Mouse (Mus musculus): ENCODE measurements at regions not wholly inside any gene's neighbourhood (a gene's known extent, or its start where the extent isn't known, plus 50 kb on each side); places are given as distances from the start of the nearest gene placed in this dataset.
A peak's percentile ranks its signal among the peaks of the same experiment; 100 is the strongest.

DNA sequence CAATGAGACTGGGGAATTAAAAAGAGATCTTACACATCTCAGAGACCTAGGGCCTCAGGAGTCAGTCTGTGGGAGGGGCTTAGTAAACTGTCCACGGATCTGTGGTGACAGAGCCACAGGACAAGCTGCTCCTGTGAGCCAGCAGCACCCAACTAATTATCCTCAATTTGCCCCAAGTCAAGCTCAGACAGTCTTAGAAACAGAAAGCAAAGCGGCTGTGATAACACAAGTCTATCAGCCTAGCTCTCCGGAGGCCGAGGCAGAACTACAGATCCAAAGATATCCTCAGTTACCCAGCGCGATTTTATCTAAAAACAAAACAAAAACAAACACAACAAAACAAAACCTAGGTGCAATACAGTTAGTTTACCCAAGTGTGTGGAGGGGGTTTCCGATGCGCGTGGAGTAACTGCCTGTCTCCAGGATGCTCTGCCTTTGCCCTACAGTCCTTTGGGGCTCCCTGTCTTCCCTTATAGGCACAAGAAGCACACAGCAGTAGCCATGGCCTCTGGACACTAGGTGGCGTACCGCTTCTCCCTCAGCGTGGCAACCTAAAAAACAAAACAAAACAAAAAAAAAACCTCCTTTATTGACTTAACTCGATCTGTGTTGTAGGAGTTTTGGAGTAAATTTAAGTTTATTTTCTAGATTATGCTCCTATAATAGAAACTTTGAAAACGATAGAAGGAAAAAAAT is 54.7 kb upstream of the Cand1 start:
- Histone ChIP-seq H3K27me3 (ENCODE audit: control insufficient read depth, insufficient read depth, insufficient read length) (no peaks in the 10 kb centered on the region), H3ac (ENCODE audit: control insufficient read depth, insufficient read length) (no peak overlapping the region), H3K4me3 (no peak overlapping the region), H3K79me2 (ENCODE audit: control insufficient read depth, insufficient read depth) (no peaks in the 10 kb centered on the region), H3K4me2 (ENCODE audit: low read depth) (peak overlapping the region; percentile 36), H3K36me3 (ENCODE audit: control insufficient read depth, insufficient read depth) (no peaks in the 10 kb centered on the region)
- TF ChIP-seq MYOD1 (IDR thresholded peaks at IDR 0.05; ENCODE audit: control insufficient read depth in 1 of 3, insufficient read length in 2 of 3, low read depth in 2 of 3), result no peak

DNA sequence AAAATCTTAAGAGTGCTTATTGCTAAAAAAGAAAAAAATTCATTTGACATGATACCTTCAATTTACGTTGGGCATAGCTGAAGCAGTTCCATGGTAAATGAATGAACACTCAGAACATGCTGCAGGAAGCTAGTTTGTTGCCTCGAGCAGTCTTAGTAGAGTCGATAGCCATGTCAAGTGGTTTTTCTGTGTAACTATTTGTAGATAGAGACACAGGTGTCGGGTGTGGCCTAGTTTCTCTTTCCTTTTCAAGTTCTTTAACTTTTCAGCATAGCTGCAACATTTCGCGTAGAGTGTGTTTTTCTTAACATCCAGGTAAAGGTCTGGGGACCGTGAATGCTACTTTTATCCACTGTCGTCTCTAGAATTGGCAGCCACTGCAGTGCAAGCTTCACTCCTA is 53.5 kb upstream of the Cand1 start:
- no peaks in the 10 kb centered on the region for H3K27me3 ChIP-seq (ENCODE audit: control insufficient read depth, insufficient read depth, insufficient read length)
- H3K4me2 ChIP-seq (ENCODE audit: low read depth), result no peak overlapping the region
- H3ac ChIP-seq (ENCODE audit: control insufficient read depth, insufficient read length), result no peak overlapping the region
- no peak for TF ChIP-seq MYOD1 (IDR thresholded peaks at IDR 0.05; ENCODE audit: control insufficient read depth in 1 of 3, insufficient read length in 2 of 3, low read depth in 2 of 3)
- TF ChIP-seq MAX (IDR thresholded peaks at IDR 0.05; ENCODE audit: low read depth), result no peak
- TF ChIP-seq POLR2A (IDR thresholded peaks at IDR 0.05; ENCODE audit: insufficient read length, low read depth), result no peak
- TF ChIP-seq REST (IDR thresholded peaks at IDR 0.05; ENCODE audit: insufficient read depth, insufficient read length), result no peak
- TF ChIP-seq CEBPB (IDR thresholded peaks at IDR 0.05; ENCODE audit: insufficient read depth, poor library complexity, severe bottlenecking), result no peak
- TF ChIP-seq E2F4 (IDR thresholded peaks at IDR 0.05; ENCODE audit: insufficient read depth), result no peak
- TF ChIP-seq TCF3 (IDR thresholded peaks at IDR 0.05; ENCODE audit: insufficient read length, low read depth), result no peak
- no peak for TF ChIP-seq POLR2AphosphoS2 (IDR thresholded peaks at IDR 0.05; ENCODE audit: insufficient read length, low read depth)
- no peak for TF ChIP-seq TCF12 (IDR thresholded peaks at IDR 0.05; ENCODE audit: insufficient read depth, poor library complexity, severe bottlenecking)
- no peak for TF ChIP-seq USF1 (IDR thresholded peaks at IDR 0.05; ENCODE audit: low read depth)
- TF ChIP-seq MYOG (IDR thresholded peaks at IDR 0.05; ENCODE audit: control insufficient read depth in 1 of 3, insufficient read depth in 1 of 3, insufficient read length in 2 of 3, low read depth in 2 of 3), result no peak
- no peak for TF ChIP-seq SRF (IDR thresholded peaks at IDR 0.05; ENCODE audit: control insufficient read depth, insufficient read length, low read depth)
- no peaks in the 10 kb centered on the region for H3K36me3 ChIP-seq (ENCODE audit: control insufficient read depth, insufficient read depth)
- no peak overlapping the region for H3K4me3 ChIP-seq
- H3K79me2 ChIP-seq (ENCODE audit: control insufficient read depth, insufficient read depth), result no peaks in the 10 kb centered on the region

All from myocyte (in vitro differentiated cells).